Mouse (Mus musculus) spleen, postnatal 0 days (tissue): ENCODE data around the gene Uchl1. TPM values are rescaled to one million over a fixed set of nuclear protein-coding genes. Genes with fewer than 3 reads are reported as not detected.

Source experiments
- polyA plus RNA-seq: library from polyadenylated mRNA; unstranded; fragments of >200 nt; fragmentation: Nextera tagmentation; extraction: Ambion mirVana; gene quantifications from 2 replicates; pipeline ENCODE4 v1.2.1, GENCODE M21; 2015

Gene Uchl1
- polyA plus RNA-seq: 6.7 and 7.8 TPM in 2 replicates

GRCm38 (mm10) chr5:66675983-66676382, at the start of gene Uchl1:
Uchl1 (plus strand) TSS chr5:66676091.

Other genes with a start within 250 kb of the Uchl1 start
- gene Apbb2, start 57.3 kb upstream of the Uchl1 start, polyA plus RNA-seq: 13.5 and 15.2 TPM in 2 replicates
- 6.5 and 9.3 TPM in 2 replicates for gene Limch1, start 69.7 kb downstream of the Uchl1 start, polyA plus RNA-seq